Mouse (Mus musculus) liver, embryonic 18 days (tissue): Measurements from ENCODE around the gene Gm10320. TPM values are rescaled to one million over a fixed set of nuclear protein-coding genes. Genes with fewer than 3 reads are reported as not detected.

Experiments
- polyA plus RNA-seq: library from polyadenylated mRNA; depleted of rRNA; stranded (reverse); fragments of >200 nt; gene quantifications from 2 replicates; pipeline ENCODE4 v1.2.3, GENCODE M21; 2012; rRNA removed

Gm10320 gene
- 0.81 and 1.6 TPM in 2 replicates for polyA plus RNA-seq

DNA sequence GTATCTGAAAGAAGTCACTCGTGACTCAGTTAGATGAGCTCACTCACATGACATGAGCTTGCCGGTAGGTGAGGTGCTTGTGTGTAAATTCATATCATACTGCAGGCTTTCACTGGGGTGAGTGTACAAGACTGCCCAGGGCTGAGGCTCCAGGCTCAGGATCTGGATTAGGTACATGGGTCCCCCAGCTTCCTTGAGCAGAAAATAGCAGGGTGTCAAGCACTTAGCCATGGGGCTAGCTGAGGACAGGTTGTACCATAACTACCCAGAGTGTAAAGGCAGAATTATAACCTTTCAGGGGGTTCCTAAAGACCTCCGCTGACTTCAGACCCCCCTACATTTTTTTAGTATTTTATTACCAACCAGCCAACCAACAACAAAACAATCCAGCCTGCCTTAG lies at the start of gene Gm10320:
TSS of gene Gm10320 (minus strand) at position 93 of the 400 bp plus-strand sequence.

Other genes starting within 250 kb of the Gm10320 start
- gene Utp15, start 229.0 kb downstream of the Gm10320 start, polyA plus RNA-seq: 4.2 TPM in 2 replicates
- 10.4 and 11.0 TPM in 2 replicates for gene Ankra2, start 228.9 kb downstream of the Gm10320 start, polyA plus RNA-seq
- gene Gm21976, start 212.1 kb downstream of the Gm10320 start, polyA plus RNA-seq: not detected in 2 replicates
- gene Btf3, start 175.0 kb downstream of the Gm10320 start, polyA plus RNA-seq: 237 and 257 TPM in 2 replicates
- gene Foxd1, start 137.8 kb downstream of the Gm10320 start, polyA plus RNA-seq: not detected in 2 replicates
- gene Tmem174, start 145.4 kb upstream of the Gm10320 start, polyA plus RNA-seq: not detected in 2 replicates
- 0.31 and 0.62 TPM in 2 replicates for gene Tmem171, start 202.8 kb upstream of the Gm10320 start, polyA plus RNA-seq